Mouse (Mus musculus): ENCODE results near the gene Sdad1. TPM values are rescaled to one million over a fixed set of nuclear protein-coding genes. Genes with fewer than 3 reads are reported as not detected.

The Sdad1 gene
- total RNA-seq (2023) = 10 to 100 TPM; 19.5 to 19.6 TPM

GRCm38 (mm10) chr5:92309681-92310511 is at the start of gene Sdad1:
Gene Sdad1, minus strand, starts transcription at chr5:92310479.

GRCm38 (mm10) chr5:92348794-92349413 is 38.6 kb upstream of the Sdad1 start, which contains the start of gene Cxcl10:
Gene Cxcl10, minus strand, starts transcription at chr5:92348889.

GRCm38 (mm10) chr5:92331635-92332338 is 21.5 kb upstream of the Sdad1 start, which contains the start of gene Art3:
Gene Art3, plus strand, starts transcription at chr5:92331827.

GRCm38 (mm10) chr5:92327929-92328328 is 17.6 kb upstream of the Sdad1 start, which contains the start of gene Cxcl9:
Gene Cxcl9, minus strand, starts transcription at chr5:92328079.

GRCm38 (mm10) chr5:92277437-92278394 is 32.6 kb downstream of the Sdad1 start, which contains the start of gene Naaa:
Gene Naaa, minus strand, starts transcription at chr5:92278170.

GRCm38 (mm10) chr5:92256218-92256617 is 54.1 kb downstream of the Sdad1 start, which contains the start of gene Ppef2:
Gene Ppef2, minus strand, starts transcription at chr5:92256278.

Other genes with a start within 250 kb of the Sdad1 start
- gene G3bp2, start 226.8 kb downstream of the Sdad1 start, total RNA-seq (2023) = 10 to 100 TPM; 51.5 to 61.9 TPM
- 10 to 100 TPM; 42.4 to 45.4 TPM for gene Uso1, start 172.5 kb downstream of the Sdad1 start, total RNA-seq (2023)
- not detected for gene U90926, start 95.1 kb downstream of the Sdad1 start, total RNA-seq (2023)
- gene Ppef2, start 54.2 kb downstream of the Sdad1 start, total RNA-seq (2023) = 1 to 10 TPM in 1 of 2 experiments, under 1 TPM in 1; 0.96 to 1.1 TPM
- gene Naaa, start 32.3 kb downstream of the Sdad1 start, total RNA-seq (2023) = 10 to 100 TPM; 74.1 to 87.0 TPM
- under 1 TPM in 1 of 2 experiments, not detected in 1; 0.22 TPM for gene Cxcl9, start 17.6 kb upstream of the Sdad1 start, total RNA-seq (2023)
- under 1 TPM in 1 of 2 experiments, not detected in 1; 0.59 TPM for gene Art3, start 21.3 kb upstream of the Sdad1 start, total RNA-seq (2023)
- 1 to 10 TPM; 6.3 to 8.0 TPM for gene Cxcl10, start 38.4 kb upstream of the Sdad1 start, total RNA-seq (2023)
- 10 to 100 TPM; 27.7 to 28.2 TPM for gene Nup54, start 124.7 kb upstream of the Sdad1 start, total RNA-seq (2023)
- 10 to 100 TPM; 31.3 to 34.8 TPM for gene Scarb2, start 196.4 kb upstream of the Sdad1 start, total RNA-seq (2023)
- not detected for gene Fam47e, start 244.6 kb upstream of the Sdad1 start, total RNA-seq (2023)

Measured in neutrophil, adult 83 days (primary cell).